Mouse (Mus musculus) CD4-positive, CD25-positive, alpha-beta regulatory T cell, adult 4 months (primary cell): ENCODE results near the gene Arhgef11. TPM values are rescaled to one million over a fixed set of nuclear protein-coding genes. Genes with fewer than 3 reads are reported as not detected.

ENCODE experiments used
- ATAC-seq: one replicate; pipeline ENCODE4 v1.8.0; 2017
- polyA plus RNA-seq, 2 experiments: library from polyadenylated mRNA; unstranded; fragments of 100-300 nt; shearing (Covaris generic); gene quantifications; one replicate each; pipeline ENCODE4 v1.2.1; 2017

Arhgef11 gene
- polyA plus RNA-seq, 2 experiments from 2014 or later, result 3.4 to 4.0 TPM

DNA sequence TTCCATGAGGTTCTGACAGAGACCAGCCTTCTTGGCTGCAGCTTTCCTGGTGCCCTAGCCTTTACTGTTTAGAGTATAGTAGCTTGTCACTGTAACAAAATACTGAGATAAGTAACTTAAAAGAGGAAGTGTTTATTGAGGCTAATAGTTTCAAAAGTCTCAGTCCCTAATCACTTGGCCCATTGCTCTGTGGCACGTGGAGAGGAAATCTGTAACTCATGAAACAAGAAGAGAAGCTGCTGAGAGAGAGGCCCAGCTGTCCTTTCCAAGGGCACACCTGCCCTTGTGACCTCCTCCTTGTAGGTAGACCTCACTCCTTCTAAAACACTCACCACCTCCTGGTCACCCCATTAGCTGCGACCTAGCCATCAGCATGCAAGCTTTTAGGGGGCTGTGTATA is 101.2 kb downstream of the Arhgef11 start:
- ATAC-seq, result no peak

DNA sequence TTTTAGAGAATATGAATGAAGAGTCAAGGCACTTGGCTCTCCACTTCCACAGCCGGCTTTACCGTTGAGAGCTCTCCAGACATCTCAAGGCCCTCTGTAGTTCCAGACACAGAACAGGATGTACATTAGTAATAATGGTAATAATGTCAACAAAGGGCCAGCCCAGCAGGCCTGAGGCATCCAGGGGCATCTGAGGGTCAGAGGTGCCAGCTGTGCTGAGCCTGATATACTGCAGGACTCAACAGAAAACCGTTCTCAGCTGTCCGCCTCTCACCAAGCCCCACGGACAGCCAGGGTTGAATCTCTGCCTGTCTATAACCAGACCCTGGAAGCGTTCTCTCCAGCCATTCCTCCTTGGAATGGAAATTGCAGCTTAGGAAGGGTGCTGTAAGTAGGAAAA is 107.2 kb downstream of the Arhgef11 start:
- no peak for ATAC-seq

DNA sequence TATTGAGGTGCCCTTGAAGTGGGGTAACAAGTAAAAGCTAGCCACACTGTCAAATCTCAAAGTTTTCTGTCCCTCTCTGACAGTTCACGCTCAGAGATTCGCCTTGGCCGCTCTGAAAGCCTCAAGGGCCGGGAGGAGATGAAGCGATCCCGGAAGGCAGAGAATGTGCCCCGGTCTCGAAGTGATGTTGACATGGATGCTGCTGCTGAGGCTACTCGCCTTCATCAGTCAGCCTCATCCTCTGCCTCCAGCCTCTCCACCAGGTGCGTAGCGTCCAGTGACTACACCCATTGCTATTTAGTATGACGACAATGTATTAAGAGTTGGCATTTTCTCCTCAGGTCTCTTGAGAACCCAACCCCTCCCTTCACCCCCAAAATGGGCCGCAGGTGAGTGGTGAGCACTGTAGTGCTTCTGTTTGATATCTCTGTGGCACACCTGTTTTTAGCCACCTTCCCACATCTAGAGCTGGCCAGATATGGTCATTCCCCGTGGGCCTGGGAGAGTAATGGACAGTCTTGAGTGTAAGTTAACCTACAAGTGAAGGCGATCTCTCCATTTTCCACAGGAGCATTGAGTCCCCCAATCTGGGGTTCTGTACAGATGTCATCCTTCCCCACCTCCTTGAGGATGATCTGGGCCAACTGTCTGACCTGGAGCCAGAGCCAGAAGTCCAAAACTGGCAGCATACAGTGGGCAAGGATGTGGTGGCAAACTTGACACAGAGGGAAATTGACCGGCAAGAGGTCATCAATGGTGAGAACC is 108.2 kb downstream of the Arhgef11 start:
- ATAC-seq, result no peak

- ATAC-seq, result no peak
Measured at GRCm38 (mm10) chr3:87726191-87726590, 108.8 kb downstream of the Arhgef11 start.

DNA sequence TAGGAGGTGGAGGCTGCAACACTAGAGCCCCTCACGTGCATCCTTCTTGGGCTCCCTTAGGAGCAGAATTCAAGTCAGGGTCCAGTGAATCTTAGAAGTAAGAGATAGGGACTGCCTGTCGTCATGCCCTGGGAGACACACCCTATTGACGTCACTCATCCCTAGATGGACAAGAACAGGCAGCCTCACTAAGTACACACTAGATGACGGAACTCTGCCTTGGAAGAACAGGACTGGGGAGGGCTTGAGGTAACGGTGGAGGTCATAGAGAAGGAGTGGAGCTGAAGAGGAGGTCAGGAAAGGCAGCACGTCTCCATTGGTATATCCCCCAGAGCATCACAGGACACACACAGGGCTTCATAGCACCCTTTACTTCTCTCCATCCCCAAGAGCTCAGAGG is 111.3 kb downstream of the Arhgef11 start:
- no peak for ATAC-seq

DNA sequence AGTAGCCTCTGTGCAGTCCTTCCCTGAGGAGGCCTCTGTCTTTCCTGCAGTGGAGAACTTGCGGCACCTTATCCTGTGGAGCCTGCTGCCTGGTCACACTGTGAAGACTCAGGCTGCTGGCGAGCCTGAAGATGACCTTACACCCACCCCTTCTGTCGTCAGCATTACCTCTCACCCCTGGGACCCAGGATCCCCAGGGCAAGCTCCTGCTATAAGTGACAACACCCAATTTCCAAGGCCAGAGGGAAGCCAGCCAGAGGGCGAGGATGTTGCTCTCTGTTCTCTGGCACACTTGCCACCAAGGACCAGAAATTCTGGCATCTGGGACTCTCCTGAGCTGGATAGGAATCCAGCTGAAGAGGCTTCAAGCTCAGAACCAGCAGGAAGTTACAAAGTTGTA is 115.7 kb downstream of the Arhgef11 start:
- no peak for ATAC-seq

GRCm38 (mm10) chr3:87733984-87734761 is 116.8 kb downstream of the Arhgef11 start:
- ATAC-seq, result no peak

- no peak for ATAC-seq
Measured at GRCm38 (mm10) chr3:87735335-87735734, 118.0 kb downstream of the Arhgef11 start.

DNA sequence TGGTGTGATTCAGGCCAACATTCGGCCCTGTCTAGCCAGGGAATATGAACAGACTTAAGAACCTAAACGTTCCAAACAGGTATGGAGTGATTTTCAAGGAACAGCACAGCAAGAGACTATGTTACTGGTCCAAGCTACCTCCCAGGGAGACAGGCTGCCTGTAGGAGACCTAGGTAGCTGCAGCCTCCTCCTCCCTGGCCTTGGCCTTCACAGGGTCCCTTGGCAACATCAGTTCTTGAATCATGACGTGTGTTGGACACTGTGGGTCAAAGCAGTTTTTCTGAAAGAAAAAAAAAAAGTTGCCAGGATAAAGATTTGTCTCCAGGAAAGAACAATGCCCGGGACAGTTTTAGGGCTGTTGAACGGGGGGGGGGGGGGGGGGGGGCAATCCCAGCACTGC is 121.5 kb downstream of the Arhgef11 start:
- ATAC-seq, result no peak

GRCm38 (mm10) chr3:87742013-87742412 is 124.7 kb downstream of the Arhgef11 start:
- no peak for ATAC-seq

- ATAC-seq, result peak; percentile 65
Measured at GRCm38 (mm10) chr3:87742735-87743134, 125.4 kb downstream of the Arhgef11 start.

- ATAC-seq, result peak; percentile 56
Measured at GRCm38 (mm10) chr3:87743927-87744326, 126.6 kb downstream of the Arhgef11 start.

DNA sequence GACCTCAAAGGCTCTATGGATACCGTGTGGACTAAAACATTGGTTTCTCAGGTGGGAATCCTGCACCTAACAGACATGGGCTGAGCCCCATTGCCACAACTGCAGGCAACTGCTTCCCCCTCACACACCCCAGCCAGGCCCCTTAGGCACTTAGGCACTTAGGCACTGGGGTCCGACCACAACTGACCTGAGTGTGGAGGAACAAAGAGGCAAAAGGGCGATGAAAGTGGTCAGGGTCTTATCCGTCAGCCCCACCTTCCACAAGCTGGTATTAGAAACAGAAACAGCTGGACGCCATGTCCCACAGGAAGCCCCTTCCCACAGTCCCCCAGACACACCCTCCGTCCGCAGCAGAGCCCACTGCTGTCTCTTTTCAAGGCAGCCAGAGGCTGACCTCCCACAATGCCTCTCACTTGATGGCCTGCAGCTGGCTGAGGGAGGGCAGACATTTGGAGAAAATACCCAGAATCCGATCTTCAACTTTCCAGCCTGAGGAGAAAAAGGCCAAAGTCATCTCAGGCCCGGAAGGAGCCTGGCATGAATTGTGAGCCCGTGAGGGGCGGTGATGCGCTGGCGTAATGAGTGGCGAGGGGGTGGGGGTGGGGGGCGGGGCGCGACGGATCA is 127.8 kb downstream of the Arhgef11 start:
- ATAC-seq, result no peak

GRCm38 (mm10) chr3:87748431-87748830 is 131.1 kb downstream of the Arhgef11 start, which contains the start of gene Lrrc71:
Lrrc71 (minus strand) TSS chr3:87748625.
- no peak for ATAC-seq

DNA sequence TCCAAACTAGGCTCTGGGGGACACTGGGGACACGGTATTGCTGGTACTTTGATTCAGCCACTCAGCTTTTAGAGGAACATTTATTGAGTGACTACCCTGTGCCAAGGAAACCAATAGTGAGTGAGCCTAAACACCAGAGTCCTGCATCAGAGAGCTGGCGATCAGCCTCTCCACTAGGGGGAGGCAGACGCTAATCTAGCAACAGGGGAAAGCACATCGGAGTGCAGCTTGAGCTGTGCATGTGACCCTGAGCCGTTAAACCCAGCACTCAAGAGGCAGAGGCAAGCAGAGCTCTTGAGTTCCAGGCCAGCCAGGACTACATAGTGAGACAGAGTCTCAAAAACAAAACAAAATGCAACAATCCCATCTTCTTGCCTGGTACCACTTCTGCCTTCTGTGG is 131.7 kb downstream of the Arhgef11 start:
- peak; percentile 83 for ATAC-seq

- ATAC-seq, result no peak
Measured at GRCm38 (mm10) chr3:87749977-87750376, 132.6 kb downstream of the Arhgef11 start.

DNA sequence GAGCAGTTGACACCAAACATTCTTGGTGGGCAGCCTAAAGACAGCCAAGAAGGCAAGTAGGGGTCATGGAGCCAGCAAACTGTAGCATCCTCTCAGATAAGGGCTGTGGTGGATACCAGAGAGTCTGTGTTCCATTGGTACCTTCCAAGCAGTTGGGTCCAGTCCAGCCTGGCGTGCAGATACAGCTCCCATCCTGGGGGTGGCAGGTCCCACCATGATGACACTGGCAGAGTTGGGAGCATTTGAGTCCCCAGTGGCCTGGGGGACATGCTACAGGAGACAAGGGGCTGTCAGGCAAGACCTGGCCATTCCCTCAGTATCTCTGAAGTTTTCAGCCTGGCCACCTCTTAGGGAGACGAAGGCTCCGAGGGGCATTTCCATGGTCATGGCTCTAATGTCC is 135.2 kb downstream of the Arhgef11 start:
- no peak for ATAC-seq

GRCm38 (mm10) chr3:87753829-87754228 is 136.5 kb downstream of the Arhgef11 start:
- ATAC-seq, result no peak

DNA sequence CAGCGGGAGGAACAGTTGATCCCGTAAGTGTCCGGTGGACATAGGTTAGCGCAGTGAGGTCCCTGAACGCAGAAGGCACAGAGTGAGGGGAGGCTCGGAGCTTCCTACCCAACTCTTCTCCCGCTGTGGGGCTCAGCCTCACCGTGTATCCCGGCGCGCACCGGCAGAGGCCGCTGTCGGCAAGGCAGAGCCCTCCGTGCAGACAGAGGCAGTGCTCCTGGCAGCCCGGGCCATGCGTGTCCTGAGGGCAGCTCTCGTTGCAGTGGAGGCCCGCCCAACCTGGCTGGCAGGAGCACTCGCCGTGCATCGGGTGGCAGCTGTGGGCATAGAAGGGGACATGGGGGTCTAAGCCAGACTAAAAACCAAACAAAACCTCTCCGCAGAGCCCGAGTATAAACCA is 138.6 kb downstream of the Arhgef11 start:
- peak; percentile 77 for ATAC-seq

GRCm38 (mm10) chr3:87756488-87756887 is 139.1 kb downstream of the Arhgef11 start:
- no peak for ATAC-seq

GRCm38 (mm10) chr3:87758641-87759040 is 141.3 kb downstream of the Arhgef11 start:
- no peak for ATAC-seq

- no peak for ATAC-seq
Measured at GRCm38 (mm10) chr3:87761408-87762375, 144.3 kb downstream of the Arhgef11 start.
